ENCODE assay signal across 12 mouse cellular contexts in the genomic region with DNA sequence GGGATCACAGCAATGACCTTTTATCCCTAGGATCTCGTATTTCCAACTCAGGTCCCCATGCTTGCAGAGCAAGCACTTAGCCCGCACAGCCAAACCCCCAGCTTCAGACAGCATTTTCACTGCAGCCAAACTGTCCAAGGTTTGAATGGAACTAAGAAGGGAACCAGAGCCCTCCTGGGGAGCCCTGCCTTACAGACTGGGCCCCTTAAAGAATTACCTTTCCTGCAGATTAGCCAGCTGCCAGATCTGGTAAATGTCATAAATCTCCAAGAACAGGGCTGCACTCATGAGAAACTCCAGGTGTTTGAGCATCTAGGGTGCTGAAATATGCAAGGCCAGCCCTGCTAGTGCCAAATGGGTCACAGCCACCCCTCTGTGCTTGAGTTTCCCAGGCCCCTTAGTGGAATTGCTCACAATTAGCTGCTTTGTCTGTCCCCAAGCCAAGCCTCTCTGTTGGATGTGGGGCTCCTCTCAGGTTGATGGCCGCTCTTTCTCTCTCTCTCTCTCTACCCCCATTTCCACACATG. TPM values are rescaled to one million over a fixed set of nuclear protein-coding genes. Genes with fewer than 3 reads are reported as not detected.
DNase-seq lines count a peak whose midpoint lies in the region; ATAC-seq and TF ChIP-seq lines count a peak whose summit lies in the region.
"Had no signal": no experiment of that assay in that cellular context is flagged by ENCODE, and none has a peak within 500 bp of the region (broad histone marks: within the 10 kb centered on the region; RNA-seq: fewer than 3 reads in every experiment).

No protein-coding gene starts in this region.

- 27% methylated on average over 3 of the region's 3 CpGs for whole genome bisulfite sequencing in forebrain, embryonic 12.5 days
- 39% methylated on average over 3 of the region's 3 CpGs for WGBS in intestine, embryonic 16.5 days
- 68% methylated on average over 3 of the region's 3 CpGs for WGBS in olfactory bulb, adult 2 months

- H3K27ac ChIP-seq in forebrain, embryonic 12.5 days: peak overlapping the region; percentile 63
- peak overlapping the region; percentile 57 for H3K27ac ChIP-seq in intestine, embryonic 16.5 days (ENCODE audit: low read length)
- H3K27ac ChIP-seq in olfactory bulb, adult 2 months (ENCODE audit: insufficient read depth, low read depth, low read length): peak overlapping the region; percentile 13; the same call in 1 of the 2 replicates

- no peak overlapping the region for H3K4me2 ChIP-seq in forebrain, embryonic 12.5 days
- no peak overlapping the region for H3K4me2 ChIP-seq in intestine, embryonic 16.5 days (ENCODE audit: low read depth, low read length)
- H3K4me2 ChIP-seq: lung, embryonic 14.5 days had no signal

- peaks cover 7% of the 10 kb centered on the region; the same call in 1 of the 2 replicates for H3K36me3 ChIP-seq in forebrain, embryonic 12.5 days (replicated peaks)
- H3K36me3 ChIP-seq in intestine, embryonic 16.5 days (ENCODE audit: control insufficient read depth, insufficient read depth, low read length): no peaks in the 10 kb centered on the region

- H3K27me3 ChIP-seq in forebrain, embryonic 12.5 days: no peaks in the 10 kb centered on the region
- no peaks in the 10 kb centered on the region for H3K27me3 ChIP-seq in intestine, embryonic 16.5 days (replicated peaks; ENCODE audit: control insufficient read depth, insufficient read depth, low read length)

- peaks cover 35% of the 10 kb centered on the region for H3K4me1 ChIP-seq in forebrain, embryonic 12.5 days
- peaks cover 20% of the 10 kb centered on the region for H3K4me1 ChIP-seq in intestine, embryonic 16.5 days (ENCODE audit: control insufficient read depth, insufficient read depth, low read length)
- H3K4me1 ChIP-seq in olfactory bulb, adult 2 months (ENCODE audit: control insufficient read depth, insufficient read depth, low read length): peaks cover 7% of the 10 kb centered on the region; the same call in 1 of the 2 replicates

- no peak for TF ChIP-seq POLR2A in olfactory bulb, adult 2 months (IDR thresholded peaks at IDR 0.05; ENCODE audit: insufficient read depth, low read depth, low read length)

- no peak for TF ChIP-seq CTCF in olfactory bulb, adult 2 months (IDR thresholded peaks at IDR 0.05; ENCODE audit: insufficient read depth, low read depth, low read length)

- intact Hi-C loops in left cerebral cortex, postnatal 10 days (cut with DNase I): no loop called here

- DNase-seq in left cerebral cortex, postnatal 10 days (ENCODE audit: extremely low spot score in 1 of 2, low spot score in 2 of 2): peak; percentile 46 to 52
- DNase-seq in left cerebral cortex, adult 18-20 months (ENCODE audit: low spot score in 2 of 2): no peak
- DNase-seq in urinary bladder, postnatal 36 days (ENCODE audit: low spot score in 2 of 2): no peak
- DNase-seq: kidney, postnatal 36 days; lung, embryonic 14.5 days; thymus, postnatal 25 days had no signal

- no peaks in the 10 kb centered on the region for H3K9me3 ChIP-seq in forebrain, embryonic 12.5 days
- no peaks in the 10 kb centered on the region for H3K9me3 ChIP-seq in intestine, embryonic 16.5 days (ENCODE audit: control insufficient read depth, low read length)

- H3K9ac ChIP-seq in forebrain, embryonic 12.5 days: no peak overlapping the region
- no peak overlapping the region for H3K9ac ChIP-seq in intestine, embryonic 16.5 days (ENCODE audit: low read depth, low read length)
- H3K9ac ChIP-seq: lung, embryonic 14.5 days had no signal

- no peak overlapping the region for H3K4me3 ChIP-seq in forebrain, embryonic 12.5 days (replicated peaks)
- H3K4me3 ChIP-seq in intestine, embryonic 16.5 days (ENCODE audit: low read length): no peak overlapping the region
- no peak overlapping the region for H3K4me3 ChIP-seq in olfactory bulb, adult 2 months (ENCODE audit: insufficient read depth, low read depth, low read length)

- ATAC-seq in forebrain, embryonic 12.5 days (ENCODE audit: low FRiP score): peak; percentile 57; the same call in 1 of the 2 replicates
- ATAC-seq in intestine, embryonic 16.5 days: peak; percentile 89
- no peak for ATAC-seq in granulocyte monocyte progenitor cell, adult 5-6 weeks (replicated peaks; ENCODE audit: poor library complexity, severe bottlenecking)
- ATAC-seq in megakaryocyte-erythroid progenitor cell, adult 5-6 weeks (replicated peaks; ENCODE audit: low FRiP score, low TSS enrichment, poor library complexity, severe bottlenecking): no peak

RNA-seq across cellular contexts. Expression of a gene that starts 25.3 kb away (rescaled TPM):
- total RNA-seq in left cerebral cortex, postnatal 10 days (2021): 100 to 1,000 TPM; 701 to 733 TPM
- 100 to 1,000 TPM; 362 to 387 TPM for total RNA-seq in left cerebral cortex, adult 18-20 months (2021)
- 310 and 357 TPM in 2 replicates for polyA plus RNA-seq in forebrain, embryonic 12.5 days (2016; fragmentation: Nextera tagmentation; extraction: Ambion mirVana)
- 198 and 222 TPM in 2 replicates for polyA plus RNA-seq in intestine, embryonic 16.5 days (2015; fragmentation: Nextera tagmentation; extraction: Ambion mirVana)
- 318 TPM in 1 of 2 replicates, not detected in the other for polyA plus RNA-seq in olfactory bulb, adult 2 months (2012; ENCODE audit: insufficient read depth, insufficient read length, low replicate concordance, missing spikeins)
- not detected in 2 replicates for total RNA-seq in granulocyte monocyte progenitor cell, adult 5-6 weeks (2014; fragmentation: Nextera tagmentation)
- total RNA-seq in granulocyte monocyte progenitor cell, adult 5-6 weeks (2017): not detected in 2 replicates
- not detected in 2 replicates for total RNA-seq in megakaryocyte-erythroid progenitor cell, adult 5-6 weeks (2014; fragmentation: Nextera tagmentation)
- 1.8 TPM in 1 of 2 replicates, not detected in the other for total RNA-seq in megakaryocyte-erythroid progenitor cell, adult 5-6 weeks (2017)
- total RNA-seq: MEL had no signal

Comparison
In these comparisons a context has a peak if more than half of its experiments do, and no peak if none do; other contexts are left out.
1. DNase-seq: peak in left cerebral cortex, postnatal 10 days (2 of 2); none in left cerebral cortex, adult 18-20 months (0 of 2) and urinary bladder, postnatal 36 days (0 of 2).
2. ATAC-seq: peak in forebrain, embryonic 12.5 days (single experiment) and intestine, embryonic 16.5 days (single experiment); none in granulocyte monocyte progenitor cell, adult 5-6 weeks (single experiment) and megakaryocyte-erythroid progenitor cell, adult 5-6 weeks (single experiment).
3. H3K27ac ChIP-seq: peak in every context shown above with its lines; median percentile 63 in forebrain, embryonic 12.5 days; 57 in intestine, embryonic 16.5 days; 13 in olfactory bulb, adult 2 months.
4. RNA of a gene that starts 25.3 kb away (total RNA-seq): 701 to 733 TPM in left cerebral cortex, postnatal 10 days and 362 to 387 TPM in left cerebral cortex, adult 18-20 months; 1.8 TPM in megakaryocyte-erythroid progenitor cell, adult 5-6 weeks and not detected in granulocyte monocyte progenitor cell, adult 5-6 weeks; every median in the first group is over 100 times any median in the second.